Mouse (Mus musculus) liver, embryonic 11.5 days (tissue): ENCODE results near the gene Gpld1. TPM values are rescaled to one million over a fixed set of nuclear protein-coding genes. Genes with fewer than 3 reads are reported as not detected.
"Not testable (repeated sequence)": the region's sequence is repeated elsewhere in the genome, so short reads cannot be mapped to it uniquely, and the experiment has no call there.

Experiments used
- ATAC-seq: fragments of 200-750 bp; cut with Nextera tagmentation; replicated peaks from 2 replicates; pipeline ENCODE4 v1.8.0; 2017; ENCODE audit warnings: moderate number of reproducible peaks, mild to moderate bottlenecking, moderate TSS enrichment, moderate library complexity; ENCODE audit not compliant: low FRiP score
- DNase-seq: peaks from one replicate; pipeline ENCODE4 v3.0.0-alpha.2; 2017; ENCODE audit warnings: low spot score
- H3K27ac ChIP-seq: fragments of 300-500 bp; sonication (generic); 2 replicates; pipeline ENCODE4 v1.5.1; 2014; ENCODE audit warnings: mild to moderate bottlenecking, low read depth, low read length, control low read depth
- H3K27me3 ChIP-seq: fragments of 300-500 bp; sonication (generic); replicated peaks from 2 replicates; pipeline ENCODE4 v1.6.1; 2014; ENCODE audit warnings: low read length, mixed read lengths; ENCODE audit not compliant: control insufficient read depth, insufficient read depth
- H3K36me3 ChIP-seq: fragments of 300-500 bp; sonication (generic); 2 replicates; pipeline ENCODE4 v1.6.1; 2014; ENCODE audit warnings: mild to moderate bottlenecking, low read length, moderate library complexity, mixed read lengths; ENCODE audit not compliant: control insufficient read depth, insufficient read depth
- H3K4me1 ChIP-seq: fragments of 300-500 bp; sonication (generic); replicated peaks from 2 replicates; pipeline ENCODE4 v1.6.1; 2014; ENCODE audit warnings: low read length, mixed read lengths; ENCODE audit not compliant: control insufficient read depth, insufficient read depth
- H3K4me2 ChIP-seq: fragments of 300-500 bp; sonication (generic); 2 replicates; pipeline ENCODE4 v1.6.1; 2014; ENCODE audit warnings: mild to moderate bottlenecking, control low read depth, moderate library complexity
- H3K4me3 ChIP-seq: fragments of 300-500 bp; sonication (generic); 2 replicates; pipeline ENCODE4 v1.5.1; 2014; ENCODE audit warnings: low read depth, low read length, control low read depth
- H3K9ac ChIP-seq: fragments of 300-500 bp; sonication (generic); 2 replicates; pipeline ENCODE4 v1.6.1; 2014; ENCODE audit warnings: low read depth, low read length, control low read depth
- H3K9me3 ChIP-seq: fragments of 300-500 bp; sonication (generic); 2 replicates; pipeline ENCODE4 v1.6.1; 2016; ENCODE audit warnings: low read length, inconsistent platforms, mixed read lengths; ENCODE audit not compliant: control insufficient read depth
- WGBS: fragments of 180-500 bp; shearing (Covaris S2); extraction: QIAGEN DNeasy Blood & Tissue Kit; methylation state at CpG from one replicate; pipeline ENCODE4 v1.1.7; 2014; 5-methylcytosine and 5-hydroxymethylcytosine counted together
- polyA plus RNA-seq: library from polyadenylated mRNA; unstranded; fragments of >200 nt; fragmentation: Nextera tagmentation; extraction: Ambion mirVana; gene quantifications from 2 replicates; pipeline ENCODE4 v1.2.1, GENCODE M21; 2014

Gpld1 gene
- polyA plus RNA-seq, 1 experiment from 2014 or later, result 0.48 TPM

GRCm38 (mm10) chr13:24958671-24959070, 15.7 kb downstream of the Gpld1 start:
- ATAC-seq, result no peak
- H3K9ac ChIP-seq, result no peak overlapping the region

GRCm38 (mm10) chr13:24960084-24960483, 17.1 kb downstream of the Gpld1 start:
- 58% methylated on average over 3 of the region's 3 CpGs for WGBS
- Histone ChIP-seq H3K4me1 (peaks cover 4% of the 10 kb centered on the region), H3K27me3 (peaks cover 1% of the 10 kb centered on the region), H3K36me3 (no peaks in the 10 kb centered on the region), H3K9me3 (no peaks in the 10 kb centered on the region), H3K4me3 (no peak overlapping the region), H3K27ac (no peak overlapping the region), H3K4me2 (no peak overlapping the region), H3K9ac (no peak overlapping the region)
- ATAC-seq, result no peak
- DNase-seq, result no peak

More at GRCm38 (mm10) chr13:24958671-24959070, 15.7 kb downstream of the Gpld1 start:
- no peaks in the 10 kb centered on the region for H3K4me1 ChIP-seq
- no peaks in the 10 kb centered on the region for H3K9me3 ChIP-seq
- no peaks in the 10 kb centered on the region for H3K36me3 ChIP-seq
- no peak overlapping the region for H3K4me2 ChIP-seq
- no peak for DNase-seq
- WGBS, result 93% methylated on average over 11 of the region's 11 CpGs
- no peak overlapping the region for H3K27ac ChIP-seq
- no peak overlapping the region for H3K4me3 ChIP-seq
- H3K27me3 ChIP-seq, result peaks cover 5% of the 10 kb centered on the region

GRCm38 (mm10) chr13:24962119-24962518, 19.2 kb downstream of the Gpld1 start:
- Histone ChIP-seq H3K9me3 (no peaks in the 10 kb centered on the region), H3K4me1 (peaks cover 10% of the 10 kb centered on the region), H3K9ac (no peak overlapping the region), H3K4me2 (no peak overlapping the region), H3K27me3 (no peaks in the 10 kb centered on the region), H3K36me3 (no peaks in the 10 kb centered on the region), H3K4me3 (no peak overlapping the region), H3K27ac (no peak overlapping the region)
- ATAC-seq, result no peak
- DNase-seq, result no peak
- 78% methylated on average over 8 of the region's 8 CpGs for WGBS

GRCm38 (mm10) chr13:24965130-24965845, 22.3 kb downstream of the Gpld1 start:
- H3K4me3 ChIP-seq, result peak overlapping the region; percentile 37
- WGBS, result 19% methylated on average over 15 of the region's 15 CpGs

GRCm38 (mm10) chr13:24965846-24966201, 22.9 kb downstream of the Gpld1 start:
- Histone ChIP-seq H3K4me2 (peak overlapping the region; percentile 69), H3K4me3 (peak overlapping the region; percentile 37), H3K9ac (no peak overlapping the region), H3K36me3 (no peaks in the 10 kb centered on the region), H3K27ac (no peak overlapping the region), H3K9me3 (no peaks in the 10 kb centered on the region), H3K27me3 (no peaks in the 10 kb centered on the region), H3K4me1 (peaks cover 10% of the 10 kb centered on the region)
- no peak for ATAC-seq
- 35% methylated on average over 5 of the region's 5 CpGs for WGBS
- no peak for DNase-seq

More at GRCm38 (mm10) chr13:24965130-24965845, 22.3 kb downstream of the Gpld1 start:
- peak; percentile 31; the same call in 1 of the 2 replicates for ATAC-seq
- Histone ChIP-seq H3K36me3 (no peaks in the 10 kb centered on the region), H3K27me3 (no peaks in the 10 kb centered on the region), H3K27ac (no peak overlapping the region), H3K4me1 (peaks cover 10% of the 10 kb centered on the region), H3K4me2 (peak overlapping the region; percentile 69), H3K9me3 (no peaks in the 10 kb centered on the region), H3K9ac (0 out of 2 replicates have a peak overlapping the region, but pooled peaks have one; percentile 30)
- DNase-seq, result no peak

- H3K4me1 ChIP-seq, ATAC-seq, H3K36me3 ChIP-seq, H3K4me3 ChIP-seq, H3K9ac ChIP-seq, H3K4me2 ChIP-seq, H3K9me3 ChIP-seq, H3K27ac ChIP-seq, H3K27me3 ChIP-seq, DNase-seq: not testable (repeated sequence)
- WGBS, result 73% methylated on average over 3 of the region's 3 CpGs
Observed at GRCm38 (mm10) chr13:24971776-24972175, 28.8 kb downstream of the Gpld1 start.

- 72% methylated on average over 4 of the region's 4 CpGs for WGBS
- no peak overlapping the region for H3K4me2 ChIP-seq
- DNase-seq (no peak), ATAC-seq (no peak)
- H3K9me3 ChIP-seq, result no peaks in the 10 kb centered on the region
- no peak overlapping the region for H3K9ac ChIP-seq
- no peak overlapping the region for H3K27ac ChIP-seq
- H3K4me1 ChIP-seq, result no peaks in the 10 kb centered on the region
- no peaks in the 10 kb centered on the region for H3K27me3 ChIP-seq
- H3K36me3 ChIP-seq, result no peaks in the 10 kb centered on the region
- no peak overlapping the region for H3K4me3 ChIP-seq
Observed at GRCm38 (mm10) chr13:24976384-24976783, 33.4 kb downstream of the Gpld1 start.

- no peak overlapping the region for H3K9ac ChIP-seq
- H3K27me3 ChIP-seq, result no peaks in the 10 kb centered on the region
- 63% methylated on average over 5 of the region's 5 CpGs for WGBS
- H3K4me3 ChIP-seq, result no peak overlapping the region
- H3K4me2 ChIP-seq, result no peak overlapping the region
- DNase-seq, result no peak
- H3K4me1 ChIP-seq, result no peaks in the 10 kb centered on the region
- peak; percentile 62 for ATAC-seq
- H3K27ac ChIP-seq, result no peak overlapping the region
- no peaks in the 10 kb centered on the region for H3K9me3 ChIP-seq
- H3K36me3 ChIP-seq, result no peaks in the 10 kb centered on the region
Observed at GRCm38 (mm10) chr13:24977820-24978342, 34.9 kb downstream of the Gpld1 start.

- H3K9ac ChIP-seq, result no peak overlapping the region
- H3K36me3 ChIP-seq, result no peaks in the 10 kb centered on the region
- H3K27ac ChIP-seq, result no peak overlapping the region
- DNase-seq, result no peak
- 83% methylated on average over 6 of the region's 6 CpGs for WGBS
- H3K4me1 ChIP-seq, result no peaks in the 10 kb centered on the region
- H3K9me3 ChIP-seq, result no peaks in the 10 kb centered on the region
- no peak for ATAC-seq
- no peak overlapping the region for H3K4me3 ChIP-seq
- no peaks in the 10 kb centered on the region for H3K27me3 ChIP-seq
- no peak overlapping the region for H3K4me2 ChIP-seq
Observed at GRCm38 (mm10) chr13:24981031-24981430, 38.1 kb downstream of the Gpld1 start.
